Mouse (Mus musculus) spleen, adult 2 months (tissue): Measurements from ENCODE around the gene Birc3. TPM values are rescaled to one million over a fixed set of nuclear protein-coding genes. Genes with fewer than 3 reads are reported as not detected.

Experiments
- DNase-seq, 2 experiments: peaks; one replicate each; pipeline versions ENCODE4 v3.0.0 to v3.0.0-alpha.2; 2012 to 2021; ENCODE audit warnings: low spot score in 2 of 2, low read depth in 1 of 2
- H3K27ac ChIP-seq: fragments of 200-500 bp; 2 replicates; pipeline ENCODE4 v1.5.1; 2012; ENCODE audit warnings: low read length, inconsistent platforms; ENCODE audit not compliant: insufficient read depth
- H3K27me3 ChIP-seq: fragments of 200-500 bp; 2 replicates; pipeline ENCODE4 v1.6.1; 2012; ENCODE audit warnings: mild to moderate bottlenecking, moderate library complexity, low read length, inconsistent platforms; ENCODE audit not compliant: control insufficient read depth, insufficient read depth
- H3K36me3 ChIP-seq: fragments of 200-500 bp; 2 replicates; pipeline ENCODE4 v1.6.1; 2012; ENCODE audit warnings: mild to moderate bottlenecking, low read length, inconsistent platforms; ENCODE audit not compliant: control insufficient read depth, insufficient read depth
- H3K4me1 ChIP-seq: fragments of 200-500 bp; 2 replicates; pipeline ENCODE4 v1.6.1; 2011; ENCODE audit warnings: inconsistent platforms; ENCODE audit not compliant: control insufficient read depth, insufficient read depth, insufficient read length
- H3K4me3 ChIP-seq: fragments of 200-500 bp; 2 replicates; pipeline ENCODE4 v1.5.1; 2011; ENCODE audit warnings: mild to moderate bottlenecking, inconsistent platforms; ENCODE audit not compliant: insufficient read depth, insufficient read length; ENCODE audit errors: extremely low read depth
- CTCF ChIP-seq: fragments of 200-500 bp; IDR thresholded peaks from 2 replicates; pipeline ENCODE4 v1.5.1; 2011; ENCODE audit warnings: mild to moderate bottlenecking, inconsistent platforms; ENCODE audit not compliant: insufficient read depth, insufficient read length, insufficient replicate concordance; ENCODE audit errors: extremely low read depth
- POLR2A ChIP-seq: fragments of 200-500 bp; IDR thresholded peaks from 2 replicates; pipeline ENCODE4 v1.6.1; 2011; ENCODE audit warnings: low read depth, low read length, inconsistent platforms
- WGBS: fragments of 180-500 bp; shearing (Covaris S2); methylation state at CpG from one replicate; pipeline ENCODE4 v1.1.7; 2018; 5-methylcytosine and 5-hydroxymethylcytosine counted together
- polyA plus RNA-seq: library from polyadenylated mRNA; depleted of rRNA; stranded (reverse); fragments of >200 nt; gene quantifications from 2 replicates; pipeline ENCODE4 v1.2.3, GENCODE M21; 2012

The Birc3 gene
- polyA plus RNA-seq, 1 experiment, result 45.8 TPM

DNA sequence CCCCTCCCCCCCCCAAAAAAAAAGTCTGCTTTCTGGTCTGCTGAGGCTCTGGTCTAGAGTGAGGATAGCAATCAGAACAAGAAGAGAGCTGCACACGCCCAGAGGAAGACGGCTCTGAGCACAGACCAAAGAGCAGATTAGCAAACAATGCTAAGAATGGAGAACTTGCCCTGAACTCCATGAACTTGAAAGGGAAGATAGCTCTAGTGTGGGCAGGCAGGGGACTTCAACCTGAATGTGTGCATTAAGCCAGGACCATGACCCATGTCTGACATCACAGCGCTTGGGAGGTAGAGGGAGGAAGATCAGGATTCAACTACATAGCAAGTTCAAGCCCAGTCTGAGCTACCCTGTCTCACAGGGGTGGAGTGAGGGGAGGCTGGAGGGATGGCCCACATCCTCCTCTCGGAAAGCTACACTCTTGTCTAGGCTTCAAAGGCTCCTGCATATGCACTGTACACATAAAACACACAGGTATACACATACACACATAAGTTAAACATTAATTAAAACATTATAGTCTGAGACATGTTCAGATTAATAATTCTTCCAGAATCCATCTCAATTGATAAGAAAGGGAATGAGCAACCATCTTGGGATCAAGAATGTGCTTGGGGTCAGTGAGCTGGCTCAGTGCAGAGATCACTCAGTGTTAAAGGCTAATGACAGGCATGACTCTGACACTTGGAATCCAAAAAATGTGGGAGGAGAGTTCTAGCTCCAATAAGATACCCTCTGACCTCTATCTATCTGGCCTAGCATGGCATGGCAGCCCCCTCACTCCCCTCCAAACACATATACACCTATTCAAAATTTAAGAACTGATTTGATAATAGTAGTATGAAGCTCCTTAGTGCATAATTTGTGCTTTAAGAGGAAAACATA lies 20.4 kb downstream of the Birc3 start:
- no peak for DNase-seq
- peaks cover 46% of the 10 kb centered on the region for H3K36me3 ChIP-seq

DNA sequence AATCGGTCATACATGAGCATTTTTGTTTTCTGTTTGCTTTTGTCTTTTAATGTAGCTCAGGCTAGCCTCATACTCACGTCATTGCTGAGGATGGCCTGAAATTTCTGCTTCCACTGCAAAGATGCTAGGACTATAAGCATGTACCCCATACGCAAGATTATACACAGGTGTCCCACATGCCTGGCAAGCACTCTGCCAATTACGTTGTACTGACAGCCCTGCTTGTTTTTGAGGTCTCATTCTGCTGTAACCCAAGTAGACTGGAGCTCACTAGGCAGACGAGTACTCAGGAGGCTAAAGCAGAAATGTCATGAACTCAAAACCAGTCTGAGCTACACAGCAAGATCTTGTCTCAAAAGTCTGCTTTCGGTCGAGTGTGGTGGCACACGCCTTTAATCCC lies 21.1 kb downstream of the Birc3 start:
- Histone ChIP-seq H3K27ac (no peak overlapping the region), H3K36me3 (peaks cover 43% of the 10 kb centered on the region), H3K27me3 (no peaks in the 10 kb centered on the region), H3K4me1 (no peaks in the 10 kb centered on the region), H3K4me3 (no peak overlapping the region)
- no peak for DNase-seq
- 93% methylated on average over 8 of the region's 8 CpGs for WGBS
- TF ChIP-seq POLR2A, result no peak

More for the DNA sequence above, 20.4 kb downstream of the Birc3 start:
- H3K27ac ChIP-seq, result no peak overlapping the region
- no peak overlapping the region for H3K4me3 ChIP-seq
- H3K4me1 ChIP-seq, result no peaks in the 10 kb centered on the region
- 85% methylated on average over 4 of the region's 4 CpGs for WGBS
- TF ChIP-seq POLR2A (no peak), CTCF (no peak)
- no peaks in the 10 kb centered on the region for H3K27me3 ChIP-seq

DNA sequence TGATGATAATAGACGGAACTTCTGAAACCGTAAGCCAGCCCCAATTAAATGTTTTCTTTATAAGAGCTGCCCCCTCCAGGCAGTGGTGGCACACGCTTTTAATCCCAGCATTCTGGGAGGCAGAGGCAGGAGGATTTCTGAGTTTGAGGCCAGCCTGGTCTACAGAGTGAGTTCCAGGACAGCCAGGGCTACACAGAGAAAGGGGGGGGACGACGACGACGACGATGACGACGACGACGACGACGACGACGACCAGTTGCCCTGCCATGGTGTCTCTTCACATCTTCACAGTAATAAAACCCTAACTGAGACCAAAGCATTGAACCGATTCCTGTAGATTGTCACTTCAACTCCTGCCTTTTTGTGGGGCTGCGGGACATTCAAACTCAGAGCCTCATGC lies 24.8 kb downstream of the Birc3 start:
- no peak for TF ChIP-seq CTCF
- no peak for TF ChIP-seq POLR2A
- no peak overlapping the region for H3K4me3 ChIP-seq
- H3K4me1 ChIP-seq, result no peaks in the 10 kb centered on the region
- 96% methylated on average over 18 of the region's 18 CpGs for WGBS
- H3K36me3 ChIP-seq, result peaks cover 31% of the 10 kb centered on the region
- H3K27ac ChIP-seq, result no peak overlapping the region
- H3K27me3 ChIP-seq, result no peaks in the 10 kb centered on the region
- no peak for DNase-seq

DNA sequence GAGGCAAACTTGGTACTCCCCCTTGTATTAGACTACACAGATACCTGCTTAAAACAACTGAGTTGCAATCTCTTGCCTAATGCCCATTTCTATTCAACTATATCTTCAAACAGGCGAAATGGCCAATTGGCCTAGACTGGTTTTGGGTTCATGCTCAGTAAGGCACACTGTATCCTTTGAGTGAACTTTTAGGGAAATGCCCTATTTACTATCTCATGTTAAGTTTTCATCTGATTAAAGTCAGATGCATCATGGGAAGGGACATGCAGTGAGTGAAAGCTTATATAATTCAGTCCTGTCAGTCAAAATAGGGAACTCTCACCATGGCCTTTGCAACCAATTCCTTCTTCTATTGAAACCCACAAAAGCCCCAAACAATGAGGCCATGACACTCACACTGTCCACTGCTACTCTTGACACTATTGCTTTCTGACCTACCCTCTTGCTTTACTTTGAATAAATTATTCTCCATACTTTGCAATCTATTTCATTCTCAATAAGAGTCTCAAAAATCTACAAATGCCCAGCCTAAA lies 26.3 kb downstream of the Birc3 start:
- TF ChIP-seq CTCF (no peak), POLR2A (no peak)
- H3K27ac ChIP-seq, result no peak overlapping the region
- no peak overlapping the region for H3K4me3 ChIP-seq
- H3K36me3 ChIP-seq, result peaks cover 21% of the 10 kb centered on the region
- H3K27me3 ChIP-seq, result no peaks in the 10 kb centered on the region
- WGBS, result 87% methylated on average over 1 of the region's 1 CpGs
- no peak for DNase-seq
- no peaks in the 10 kb centered on the region for H3K4me1 ChIP-seq

DNA sequence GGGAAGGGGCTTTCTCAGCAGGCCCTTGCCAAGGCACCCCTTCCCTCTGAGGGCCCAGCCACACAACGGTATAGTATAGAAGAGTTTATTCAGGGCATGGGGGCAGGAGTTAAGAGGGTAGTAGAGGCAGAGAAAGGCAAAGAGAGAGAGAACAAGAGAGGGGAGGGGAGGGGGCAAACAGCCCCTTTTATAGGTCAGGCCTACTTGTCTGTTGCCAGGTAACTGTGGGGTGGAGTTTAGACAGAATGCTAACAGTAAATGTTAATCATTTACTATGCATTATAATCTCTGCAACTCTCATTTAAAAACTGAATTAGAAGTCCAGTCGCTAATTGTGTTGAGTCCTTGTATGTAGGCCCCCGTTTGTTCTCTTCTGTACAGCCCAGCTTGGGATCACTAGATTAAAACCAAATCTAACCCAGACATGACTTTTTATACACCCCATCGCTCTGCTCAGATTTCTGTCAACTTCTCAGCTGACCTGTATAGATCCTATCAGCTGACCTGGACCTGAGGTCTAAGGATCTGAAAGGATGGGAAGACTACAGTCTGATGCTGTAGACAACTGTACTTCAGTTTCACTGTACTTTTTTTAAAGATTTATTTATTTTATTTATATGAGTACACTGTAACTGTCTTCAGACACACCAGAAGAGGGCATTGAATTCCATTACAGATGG lies 27.6 kb downstream of the Birc3 start:
- no peak overlapping the region for H3K4me3 ChIP-seq
- H3K4me1 ChIP-seq, result no peaks in the 10 kb centered on the region
- no peaks in the 10 kb centered on the region for H3K27me3 ChIP-seq
- H3K36me3 ChIP-seq, result peaks cover 16% of the 10 kb centered on the region
- WGBS, result 91% methylated on average over 4 of the region's 4 CpGs
- no peak for DNase-seq
- TF ChIP-seq POLR2A, result no peak
- no peak for TF ChIP-seq CTCF
- H3K27ac ChIP-seq, result no peak overlapping the region

DNA sequence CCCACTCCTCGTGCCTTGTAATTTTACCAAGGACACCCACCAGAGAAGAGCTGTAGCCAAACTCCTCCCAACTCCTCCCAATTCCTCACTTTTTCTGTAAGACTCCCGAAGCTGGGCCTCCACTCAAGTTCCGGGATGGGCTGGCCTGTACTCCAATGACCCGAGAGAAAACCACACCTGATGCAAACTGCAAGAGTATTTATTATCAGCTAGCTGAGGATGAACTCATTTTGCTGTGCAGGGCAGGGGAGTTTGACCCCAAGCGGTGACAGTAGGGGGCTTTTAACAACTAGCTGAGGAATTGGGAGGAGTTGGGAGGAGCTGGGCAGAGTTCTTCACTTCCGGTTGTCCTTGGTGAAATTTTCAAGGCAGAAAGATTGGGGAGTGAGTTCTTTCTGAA lies 31.8 kb downstream of the Birc3 start:
- no peak for DNase-seq
- no peaks in the 10 kb centered on the region for H3K4me1 ChIP-seq
- no peak overlapping the region for H3K4me3 ChIP-seq
- H3K27ac ChIP-seq, result no peak overlapping the region; the same call in 1 of the 2 replicates
- 92% methylated on average over 6 of the region's 6 CpGs for WGBS
- no peak for TF ChIP-seq POLR2A
- TF ChIP-seq CTCF, result no peak
- H3K36me3 ChIP-seq, result no peaks in the 10 kb centered on the region
- no peaks in the 10 kb centered on the region for H3K27me3 ChIP-seq

DNA sequence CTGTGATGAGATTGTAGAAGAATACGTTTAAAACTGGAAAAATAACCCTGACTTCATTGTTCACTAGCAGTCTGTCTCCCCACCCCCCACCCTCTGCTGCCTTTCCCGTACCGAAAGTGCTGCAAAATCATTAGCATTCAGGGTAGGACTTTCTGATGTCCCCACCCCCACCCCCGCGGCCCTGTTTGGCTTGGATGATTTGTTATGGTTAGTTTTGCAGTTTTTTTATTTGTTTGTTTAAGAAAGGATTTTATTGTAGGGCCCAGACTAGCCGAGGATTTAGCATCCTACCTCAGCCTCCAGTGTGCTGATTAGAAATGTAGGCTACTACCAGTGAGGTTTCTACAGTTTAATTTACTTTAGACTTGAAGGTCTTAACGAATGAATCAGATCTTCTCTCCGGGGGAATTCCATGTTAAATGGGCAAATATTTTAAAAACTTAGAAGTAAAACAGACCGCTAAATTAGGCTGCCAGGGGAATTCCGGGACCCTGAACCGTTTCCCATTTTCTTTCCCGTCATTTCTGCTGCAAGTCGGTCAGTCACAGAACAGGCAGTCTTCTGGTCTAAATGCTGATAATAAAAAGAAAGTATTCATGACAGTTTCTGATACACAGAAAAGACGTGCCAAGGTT lies 35.1 kb downstream of the Birc3 start:
- 30% methylated on average over 14 of the region's 14 CpGs for WGBS
- TF ChIP-seq POLR2A, result no peak
- no peak for TF ChIP-seq CTCF
- peaks cover 7% of the 10 kb centered on the region for H3K36me3 ChIP-seq
- H3K4me3 ChIP-seq, result peak overlapping the region; percentile 12; the same call in 1 of the 2 replicates
- DNase-seq, result peak in 1 of 2 experiments; percentile 17
- H3K27ac ChIP-seq, result no peak overlapping the region
- H3K27me3 ChIP-seq, result no peaks in the 10 kb centered on the region
- H3K4me1 ChIP-seq, result no peaks in the 10 kb centered on the region; the same call in 1 of the 2 replicates
